In the genomic region with DNA sequence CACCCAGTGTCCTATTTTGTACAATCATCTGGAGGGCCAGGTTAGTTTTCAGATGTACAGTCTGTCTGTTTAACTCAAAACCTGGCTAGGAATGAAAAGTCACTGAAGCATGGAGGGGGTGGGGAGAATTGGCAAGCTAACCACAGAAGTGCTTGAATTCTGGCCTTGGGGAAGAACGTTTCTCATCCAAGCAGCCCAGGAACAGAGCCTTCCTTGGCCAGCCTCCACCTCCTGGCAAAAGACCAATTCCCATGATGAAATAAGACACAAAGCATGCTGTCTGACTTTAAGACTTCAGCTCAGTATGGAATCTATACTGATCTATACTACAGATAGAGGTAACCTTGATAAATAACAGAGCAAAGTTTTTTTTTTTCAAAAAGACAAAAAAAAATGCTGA, we compare ENCODE assay signal across 8 mouse cellular contexts.
DNase-seq lines count a peak whose midpoint lies in the region; ATAC-seq and TF ChIP-seq lines count a peak whose summit lies in the region.

No protein-coding gene starts in this region.

- H3K4me1 ChIP-seq in limb, embryonic 14.5 days (ENCODE audit: control insufficient read depth, insufficient read depth, low read length) = peaks cover 6% of the 10 kb centered on the region; the same call in 1 of the 2 replicates
- peaks cover 11% of the 10 kb centered on the region for H3K4me1 ChIP-seq in limb, embryonic 10.5 days
- H3K4me1 ChIP-seq in intestine, postnatal 0 days (replicated peaks; ENCODE audit: control insufficient read depth, insufficient read depth, low read length) = 0 out of 2 replicates have a peak, but pooled peaks cover 4% of the 10 kb centered on the region

- no peak for TF ChIP-seq CTCF in intestine, postnatal 0 days (IDR thresholded peaks at IDR 0.05; ENCODE audit: low read depth)

- H3K4me2 ChIP-seq in limb, embryonic 14.5 days (replicated peaks; ENCODE audit: low read depth, low read length, severe bottlenecking) = no peak overlapping the region
- no peak overlapping the region for H3K4me2 ChIP-seq in intestine, postnatal 0 days (replicated peaks; ENCODE audit: low read depth)

- no peak overlapping the region for H3K9ac ChIP-seq in limb, embryonic 14.5 days (ENCODE audit: low read depth, low read length, severe bottlenecking)
- no peak overlapping the region for H3K9ac ChIP-seq in intestine, postnatal 0 days (ENCODE audit: low read depth, low read length)

- peak; percentile 74 for DNase-seq in limb, embryonic 14.5 days (ENCODE audit: low spot score)
- DNase-seq in limb, embryonic 10.5 days (ENCODE audit: low spot score) = no peak
- peak; percentile 60 to 71 for DNase-seq in adrenal gland, postnatal 4 days (ENCODE audit: low spot score in 2 of 2)
- peak; percentile 34 for DNase-seq in fibroblast of lung, adult 2 months (ENCODE audit: low read depth)
- DNase-seq in kidney, postnatal 14 days = peak; percentile 90
- peak; percentile 82 for DNase-seq in ovary, postnatal 14 days (ENCODE audit: low spot score)
- DNase-seq in spleen, postnatal 10 days (ENCODE audit: low spot score in 2 of 2) = no peak

- 11% methylated on average over 1 of the region's 1 CpGs for WGBS in limb, embryonic 14.5 days
- whole genome bisulfite sequencing in limb, embryonic 10.5 days = 61% methylated on average over 1 of the region's 1 CpGs
- 36% methylated on average over 1 of the region's 1 CpGs for WGBS in intestine, postnatal 0 days

- H3K9me3 ChIP-seq in limb, embryonic 14.5 days (ENCODE audit: control insufficient read depth, low read length) = no peaks in the 10 kb centered on the region
- no peaks in the 10 kb centered on the region for H3K9me3 ChIP-seq in limb, embryonic 10.5 days (replicated peaks)
- H3K9me3 ChIP-seq in intestine, postnatal 0 days (ENCODE audit: control insufficient read depth) = no peaks in the 10 kb centered on the region

- H3K27me3 ChIP-seq in limb, embryonic 14.5 days (ENCODE audit: control insufficient read depth, insufficient read depth, low read length) = no peaks in the 10 kb centered on the region
- H3K27me3 ChIP-seq in limb, embryonic 10.5 days (ENCODE audit: low read depth, poor library complexity, severe bottlenecking) = no peaks in the 10 kb centered on the region
- no peaks in the 10 kb centered on the region for H3K27me3 ChIP-seq in intestine, postnatal 0 days (replicated peaks; ENCODE audit: control insufficient read depth, insufficient read depth, low read length)

- H3K27ac ChIP-seq in limb, embryonic 14.5 days (replicated peaks; ENCODE audit: low read depth, low read length) = no peak overlapping the region
- no peak overlapping the region for H3K27ac ChIP-seq in limb, embryonic 10.5 days
- H3K27ac ChIP-seq in intestine, postnatal 0 days (ENCODE audit: low read depth, low read length) = no peak overlapping the region

- TF ChIP-seq POLR2A in limb, embryonic 14.5 days (IDR thresholded peaks at IDR 0.05; ENCODE audit: borderline replicate concordance, extremely low read depth, insufficient read depth, insufficient read length) = no peak

- no peak overlapping the region for H3K4me3 ChIP-seq in limb, embryonic 14.5 days (replicated peaks; ENCODE audit: low read length)
- no peak overlapping the region for H3K4me3 ChIP-seq in limb, embryonic 10.5 days
- no peak overlapping the region for H3K4me3 ChIP-seq in intestine, postnatal 0 days (ENCODE audit: low read depth, low read length)

- peak; percentile 56; the same call in 1 of the 2 replicates for ATAC-seq in limb, embryonic 14.5 days (ENCODE audit: low FRiP score, low read depth)
- no peak for ATAC-seq in intestine, postnatal 0 days

- H3K36me3 ChIP-seq in limb, embryonic 14.5 days (ENCODE audit: control insufficient read depth, insufficient read depth, low read length) = no peaks in the 10 kb centered on the region
- no peaks in the 10 kb centered on the region for H3K36me3 ChIP-seq in limb, embryonic 10.5 days
- no peaks in the 10 kb centered on the region for H3K36me3 ChIP-seq in intestine, postnatal 0 days (ENCODE audit: control insufficient read depth, insufficient read depth)

Comparison
In these comparisons a context has a peak if more than half of its experiments do, and no peak if none do; other contexts are left out.
1. DNase-seq: peak in limb, embryonic 14.5 days (single experiment), adrenal gland, postnatal 4 days (2 of 2), fibroblast of lung, adult 2 months (single experiment), kidney, postnatal 14 days (single experiment) and ovary, postnatal 14 days (single experiment); none in limb, embryonic 10.5 days (single experiment) and spleen, postnatal 10 days (0 of 2).